Mouse (Mus musculus) cerebellum, adult 9-10 months (tissue): ENCODE measurements at regions not wholly inside any gene's neighbourhood (a gene's known extent, or its start where the extent isn't known, plus 50 kb on each side); places are given as distances from the start of the nearest gene placed in this dataset.
A peak's percentile ranks its signal among the peaks of the same experiment; 100 is the strongest.

ENCODE experiments used
- DNase-seq: peaks from one replicate; pipeline ENCODE4 v3.0.0; 2022

DNA sequence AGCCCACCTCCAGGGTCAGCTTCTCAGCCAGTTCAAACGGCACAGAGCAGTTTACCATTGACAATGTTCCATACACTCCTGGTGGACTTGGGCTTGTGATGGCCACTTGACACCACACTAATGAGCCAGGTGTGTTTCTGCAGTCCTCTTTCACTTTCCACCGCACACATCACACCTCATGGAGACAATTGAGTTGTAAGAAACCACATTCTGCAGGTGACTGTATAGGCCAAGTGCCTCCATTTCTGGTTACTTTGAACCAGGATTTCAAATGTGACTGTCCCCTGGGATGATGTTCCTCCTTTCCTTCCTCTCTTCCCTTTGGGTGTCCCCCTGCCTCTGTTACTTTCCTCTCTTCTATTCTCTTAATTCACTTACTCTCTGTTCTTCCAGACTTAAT lies 233.1 kb downstream of the Ankrd50 start:
- DNase-seq = no peak

DNA sequence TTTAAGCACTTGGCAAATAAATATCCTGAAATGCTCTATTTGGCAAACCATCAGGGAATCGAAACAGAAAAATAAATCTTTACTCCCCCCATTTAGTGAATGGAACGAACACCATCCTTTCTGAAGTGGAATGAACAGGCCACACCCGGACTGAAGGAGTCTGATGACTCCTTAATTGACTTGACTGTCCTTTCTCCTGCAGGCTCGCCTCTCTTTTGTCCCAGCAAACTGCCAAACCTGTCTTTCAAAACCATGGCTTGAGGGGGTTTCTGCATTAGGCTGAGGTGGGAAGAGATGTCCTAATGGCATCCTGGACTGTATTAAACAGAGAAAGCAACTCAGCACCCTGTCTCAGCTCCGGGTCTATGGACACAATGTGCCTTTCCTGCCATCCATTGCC lies 234.1 kb downstream of the Ankrd50 start:
- no peak for DNase-seq

DNA sequence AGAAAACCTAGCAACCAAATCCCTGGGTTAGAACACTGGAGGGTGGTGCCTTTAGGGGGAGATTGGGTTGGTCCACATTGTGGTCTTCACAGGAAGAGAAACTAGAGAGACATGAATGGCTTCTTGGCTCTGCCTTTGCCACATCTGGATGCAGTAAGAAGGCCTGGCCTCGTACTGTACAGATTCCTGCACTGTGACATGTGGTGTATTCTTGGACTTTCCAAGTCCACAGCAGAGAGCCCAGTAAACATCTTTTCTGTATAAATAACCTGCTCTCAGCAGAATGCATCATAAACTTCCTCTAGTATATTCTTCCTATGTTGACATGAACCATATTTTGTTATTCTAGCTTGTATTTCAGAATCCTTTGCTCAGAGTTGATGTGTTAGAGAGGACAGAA lies 235.7 kb downstream of the Ankrd50 start:
- DNase-seq = no peak

DNA sequence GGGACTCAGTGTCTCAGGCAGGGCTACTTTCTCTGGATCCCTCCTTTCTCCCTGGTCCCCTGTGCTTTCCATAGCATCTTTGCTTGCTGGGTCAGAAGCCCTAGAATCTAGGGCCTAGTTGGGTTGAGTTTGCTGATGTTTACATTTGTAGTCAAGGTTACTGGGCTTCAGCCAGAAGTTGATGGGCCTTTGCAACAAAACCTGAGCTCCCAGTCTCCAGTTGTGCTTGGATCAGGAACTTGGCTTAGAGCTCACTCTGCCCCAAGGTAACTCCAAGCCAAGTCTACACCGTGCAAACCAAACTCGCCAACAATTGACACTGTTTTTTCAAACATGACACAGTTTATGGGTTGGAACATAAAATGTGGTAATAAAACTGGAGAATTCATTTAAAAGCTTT lies 238.2 kb downstream of the Ankrd50 start:
- no peak for DNase-seq

GRCm38 (mm10) chr3:38243209-38243608 lies 241.4 kb downstream of the Ankrd50 start:
- DNase-seq = no peak

DNA sequence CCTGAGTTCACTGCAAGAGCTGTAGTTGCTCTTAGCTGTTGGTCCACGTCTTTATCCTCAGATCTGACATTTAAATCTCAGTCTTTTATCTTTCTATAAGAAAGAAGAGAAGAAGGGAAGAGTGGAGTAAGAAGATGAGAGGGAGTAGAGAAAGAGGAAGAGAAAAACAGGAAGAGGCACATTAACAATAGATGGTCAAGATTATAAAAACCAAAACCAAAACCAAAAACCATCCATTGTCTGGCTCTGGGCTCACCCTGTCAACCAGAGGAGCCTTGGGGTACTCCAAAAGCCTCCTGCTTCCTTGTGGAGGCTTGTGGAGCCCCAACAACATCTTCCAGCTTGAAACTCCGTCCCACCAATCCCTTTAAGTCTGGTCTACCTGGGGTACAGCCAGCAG lies 247.0 kb downstream of the Ankrd50 start:
- no peak for DNase-seq

DNA sequence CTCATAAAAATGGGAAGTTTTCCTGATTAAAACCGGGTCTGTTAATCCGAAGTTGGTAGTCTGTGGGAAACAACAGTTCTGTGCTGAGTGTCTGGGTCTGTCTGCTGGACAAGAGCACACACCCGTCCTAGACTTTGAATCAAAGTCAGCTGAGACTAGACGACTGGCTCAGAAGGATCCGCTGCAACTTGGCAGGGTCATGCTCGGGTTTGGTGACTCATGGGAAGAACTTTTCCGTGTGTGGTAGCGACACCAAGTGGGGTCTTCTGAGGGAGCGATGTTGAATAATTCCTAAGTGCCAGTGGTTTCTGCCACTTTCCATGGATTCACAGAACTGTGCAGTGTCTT lies 248.9 kb downstream of the Ankrd50 start:
- DNase-seq = no peak

DNA sequence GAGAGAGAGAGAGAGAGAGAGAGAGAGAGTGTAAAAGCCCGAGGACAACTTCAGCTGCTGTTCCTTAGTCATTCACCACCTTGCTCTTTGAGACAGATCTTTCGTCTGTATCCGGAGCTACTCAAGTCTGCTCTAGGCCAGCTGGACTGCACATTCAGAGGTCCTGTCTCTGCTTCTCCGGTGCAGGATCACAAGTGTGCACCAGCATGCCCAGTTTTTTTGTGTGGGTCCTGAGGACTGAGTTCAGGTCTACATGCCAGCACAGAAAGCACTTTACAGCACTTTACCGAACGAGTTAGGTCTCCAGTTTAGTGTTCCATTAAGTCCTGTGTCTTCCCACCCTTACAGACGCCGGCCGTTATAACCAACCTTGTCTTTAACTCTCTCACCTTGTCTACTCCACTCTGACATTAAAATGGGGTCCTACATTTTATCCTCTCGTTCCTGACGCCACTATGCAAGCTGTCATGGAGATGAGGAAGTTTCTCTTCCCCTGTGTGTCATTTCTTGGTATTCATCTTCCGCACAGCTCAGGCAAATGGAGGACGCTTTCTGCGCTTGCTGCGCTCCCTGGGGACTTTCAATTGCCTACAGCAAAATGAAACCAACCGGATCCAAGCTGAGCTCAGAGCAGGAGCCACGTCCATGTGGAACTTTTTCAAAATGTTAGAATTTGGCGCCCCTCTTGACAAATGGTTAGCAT lies 249.5 kb downstream of the Ankrd50 start:
- no peak for DNase-seq

DNA sequence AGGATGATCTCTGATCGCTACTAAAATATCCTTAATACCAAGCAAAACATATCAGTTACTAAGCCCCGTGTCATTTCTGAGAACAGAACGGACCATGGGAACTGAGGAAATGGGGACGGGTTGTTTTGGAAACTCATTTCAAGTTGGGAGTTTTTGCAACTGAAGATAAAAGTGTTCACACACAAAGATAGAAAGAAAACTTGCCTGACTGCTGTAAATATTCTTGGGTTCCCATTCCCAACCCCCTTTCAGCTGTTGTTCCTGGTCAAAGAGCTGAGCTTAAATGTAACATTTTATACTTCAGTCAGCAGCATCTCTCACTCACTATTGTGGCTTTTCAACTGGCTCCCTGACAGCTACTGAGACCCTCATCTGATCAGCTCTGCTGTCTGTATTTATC lies 250.1 kb downstream of the Ankrd50 start:
- DNase-seq = no peak

- no peak for DNase-seq
Measured at GRCm38 (mm10) chr3:38234006-38234405, 250.6 kb downstream of the Ankrd50 start.

- DNase-seq = no peak
Measured at GRCm38 (mm10) chr3:38233091-38233490, 251.6 kb downstream of the Ankrd50 start.

GRCm38 (mm10) chr3:38232111-38233076 lies 252.2 kb downstream of the Ankrd50 start:
- DNase-seq = peak; percentile 22

DNA sequence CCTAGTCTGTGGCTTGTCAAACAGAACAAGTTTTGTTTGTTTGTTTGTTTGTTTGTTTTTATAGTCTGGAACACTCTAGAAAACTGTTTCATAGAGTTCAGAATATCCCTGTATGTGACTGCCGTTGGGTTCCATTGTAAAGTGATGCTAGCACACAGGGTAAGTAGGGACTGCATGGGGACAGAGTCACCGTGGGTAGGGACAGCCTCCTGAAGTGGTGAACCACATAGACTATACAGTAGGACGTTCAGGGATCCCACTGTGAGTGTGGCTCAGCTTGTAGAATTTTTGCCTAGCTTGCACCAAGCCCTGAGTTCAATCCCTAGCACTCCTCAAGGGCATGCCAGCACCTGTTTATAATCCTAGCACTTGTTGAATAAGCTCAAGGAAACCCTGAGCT lies 253.1 kb downstream of the Ankrd50 start:
- no peak for DNase-seq

- no peak for DNase-seq
Measured at GRCm38 (mm10) chr3:38230796-38231195, 253.8 kb downstream of the Ankrd50 start.

- DNase-seq = no peak
Measured at GRCm38 (mm10) chr3:38229686-38230085, 255.0 kb downstream of the Ankrd50 start.

GRCm38 (mm10) chr3:38229051-38229450 lies 255.6 kb downstream of the Ankrd50 start:
- no peak for DNase-seq

DNA sequence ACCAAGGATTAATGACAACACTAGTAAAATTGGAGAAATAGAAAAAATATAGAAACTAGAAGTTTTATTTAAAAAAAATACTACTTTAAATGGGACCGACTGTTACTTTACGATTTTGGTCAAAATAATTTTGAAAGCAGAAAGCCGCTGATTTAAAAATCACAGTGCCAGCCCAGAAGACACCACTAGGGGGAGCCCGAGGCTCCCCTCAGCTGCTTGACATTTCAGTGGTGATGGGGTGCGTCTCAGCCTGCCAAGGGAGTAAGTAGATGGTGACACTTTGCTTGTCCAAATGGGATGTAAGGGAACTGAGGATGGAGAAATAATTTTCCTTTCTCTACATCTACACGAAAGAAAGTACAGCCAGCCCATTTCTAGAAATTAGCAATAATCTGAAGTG lies 257.0 kb downstream of the Ankrd50 start:
- peak; percentile 44 for DNase-seq

DNA sequence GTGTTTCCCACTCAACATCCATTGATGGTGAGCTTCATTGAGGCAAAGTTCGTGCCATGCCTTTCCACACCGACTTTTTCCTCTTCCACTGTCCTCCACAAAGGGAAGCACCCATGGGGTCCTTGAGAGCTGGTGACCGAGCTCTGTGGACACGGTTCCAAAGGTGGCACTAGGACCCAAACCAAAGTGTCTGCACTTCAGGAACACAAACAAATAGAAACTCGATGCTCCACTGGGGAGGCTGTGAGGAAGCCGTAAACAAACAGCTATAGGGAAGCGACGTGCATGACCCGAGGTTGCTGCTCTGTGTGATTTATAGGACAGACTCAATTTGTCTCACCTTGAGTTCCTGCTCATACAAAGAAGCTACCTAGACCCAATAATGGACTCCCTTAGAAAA lies 257.5 kb downstream of the Ankrd50 start:
- no peak for DNase-seq

GRCm38 (mm10) chr3:38226147-38226546 lies 258.5 kb downstream of the Ankrd50 start:
- no peak for DNase-seq

GRCm38 (mm10) chr3:38221834-38222215 lies 262.8 kb downstream of the Ankrd50 start:
- DNase-seq = no peak

DNA sequence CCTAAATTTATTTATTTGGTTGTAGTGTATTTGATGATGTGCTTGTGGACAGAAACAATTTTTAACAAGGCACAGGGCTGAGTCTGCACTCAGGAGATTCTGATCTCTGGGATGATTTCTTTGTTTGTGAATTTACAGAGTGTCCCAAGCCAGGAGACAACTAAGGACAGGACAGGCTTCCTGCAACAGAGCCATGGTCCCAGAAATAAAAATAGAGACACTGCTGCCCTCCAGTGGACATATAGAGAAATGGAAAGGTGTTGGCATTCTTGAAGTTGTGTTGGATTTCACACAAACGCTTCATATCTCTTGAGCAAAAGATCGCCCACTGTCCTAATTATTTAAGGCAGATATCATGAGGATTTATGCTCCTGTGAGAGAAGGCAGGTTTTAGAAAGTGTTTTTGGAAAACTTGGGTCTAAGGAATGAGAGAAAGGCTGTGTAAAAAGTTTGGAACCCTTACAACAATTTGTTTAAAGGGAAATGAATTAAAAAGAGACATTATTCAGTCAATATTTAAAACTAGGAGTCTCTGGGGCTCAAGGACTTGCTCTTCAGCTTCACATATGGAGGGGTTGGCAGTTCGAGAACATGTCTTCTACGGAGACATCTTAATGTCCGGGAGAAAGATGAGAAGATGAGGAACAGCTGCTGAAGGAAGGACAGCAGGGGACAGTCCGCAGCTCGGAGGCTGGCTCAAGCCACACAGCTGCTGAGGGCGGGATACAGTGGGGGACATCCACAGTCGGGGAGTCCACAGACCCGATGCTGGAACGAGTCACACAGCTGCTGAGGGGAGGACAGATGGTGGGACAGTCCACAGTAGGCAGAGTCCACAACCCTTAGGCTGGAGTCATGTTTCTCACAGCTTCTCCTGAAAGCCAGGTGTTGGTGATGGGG lies 263.5 kb downstream of the Ankrd50 start:
- DNase-seq = peak; percentile 59

- no peak for DNase-seq
Measured at GRCm38 (mm10) chr3:38209081-38209480, 275.6 kb downstream of the Ankrd50 start.

DNA sequence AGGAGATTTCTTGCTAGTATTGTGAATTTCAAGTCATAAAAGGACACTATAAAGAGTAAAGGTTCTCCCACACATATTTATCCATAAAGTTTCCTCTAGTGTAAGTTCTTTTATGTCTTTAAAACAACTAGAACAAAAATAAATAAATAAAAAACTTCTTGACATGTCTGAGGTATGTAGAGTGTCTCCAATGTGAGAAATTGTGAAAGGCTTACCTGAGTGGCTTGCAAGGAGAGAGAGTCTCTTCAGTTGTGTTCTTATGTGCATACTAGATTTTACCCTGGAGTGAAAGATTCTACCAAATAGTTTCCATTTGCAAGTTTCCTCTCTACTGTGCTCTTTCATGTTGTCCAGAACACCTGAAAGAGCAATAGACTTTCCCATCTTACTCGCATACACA lies 276.8 kb downstream of the Ankrd50 start:
- no peak for DNase-seq
